Mouse (Mus musculus) layer of hippocampus, postnatal 14 days (tissue): Measurements from ENCODE around the gene Tmem234. TPM values are rescaled to one million over a fixed set of nuclear protein-coding genes. Genes with fewer than 3 reads are reported as not detected.
"Not testable (repeated sequence)": the region's sequence is repeated elsewhere in the genome, so short reads cannot be mapped to it uniquely, and the experiment has no call there.

Experiments used
- DNase-seq, 2 experiments: peaks; one replicate each; pipeline ENCODE4 v3.0.0; 2021 to 2022; ENCODE audit warnings: low spot score in 2 of 2, mixed read lengths in 1 of 2
- long read RNA-seq, 2 experiments: library from polyadenylated mRNA; stranded (forward); transcript quantifications; one replicate each; pipeline ENCODE4 v2.0.0; 2021
- total RNA-seq, 2 experiments: library from RNA; stranded (reverse); gene quantifications; 2 replicates each; pipeline ENCODE4 v1.2.3; 2021

The Tmem234 gene
- 10 to 100 TPM; 86.1 to 90.9 TPM for total RNA-seq
- long read RNA-seq, experiment 1, transcript Tmem234-201 (5 exons, 1,437 nt): major isoform, 30 of 112 reads
- long read RNA-seq, experiment 1, transcript Tmem234-218 (4 exons, 1,124 nt): minor isoform, 18 of 112 reads
- long read RNA-seq, experiment 1, transcript Tmem234-210 (5 exons, 1,519 nt): minor isoform, 21 of 112 reads
- long read RNA-seq, experiment 1, partial matches to known transcripts: 15 of 112 reads
- long read RNA-seq, experiment 1, other reads (novel, unspliced or antisense): 19 of 112 reads
- long read RNA-seq, experiment 2, transcript Tmem234-212 (6 exons, 680 nt): minor isoform, 9 of 181 reads
- long read RNA-seq, experiment 2, transcript Tmem234-210 (5 exons, 1,519 nt): minor isoform, 32 of 181 reads
- long read RNA-seq, experiment 2, transcript Tmem234-218 (4 exons, 1,124 nt): minor isoform, 30 of 181 reads
- long read RNA-seq, experiment 2, transcript Tmem234-201 (5 exons, 1,437 nt): major isoform, 49 of 181 reads
- long read RNA-seq, experiment 2, partial matches to known transcripts: 27 of 181 reads
- long read RNA-seq, experiment 2, other reads (novel, unspliced or antisense): 25 of 181 reads

- peak; percentile 79 to 87 for DNase-seq
These were observed at the start of gene Tmem234, which contains the start of gene Eif3i for GRCm38 (mm10) chr4:129600233-129601158. Tmem234 (plus strand) TSS chr4:129600668. Eif3i (minus strand) TSS chr4:129600648.

GRCm38 (mm10) chr4:129554512-129554911 lies 46.0 kb upstream of the Tmem234 start:
- not testable (repeated sequence) for DNase-seq

GRCm38 (mm10) chr4:129555421-129555861 lies 45.0 kb upstream of the Tmem234 start:
- DNase-seq: peak in 1 of 2 experiments; percentile 52

DNA sequence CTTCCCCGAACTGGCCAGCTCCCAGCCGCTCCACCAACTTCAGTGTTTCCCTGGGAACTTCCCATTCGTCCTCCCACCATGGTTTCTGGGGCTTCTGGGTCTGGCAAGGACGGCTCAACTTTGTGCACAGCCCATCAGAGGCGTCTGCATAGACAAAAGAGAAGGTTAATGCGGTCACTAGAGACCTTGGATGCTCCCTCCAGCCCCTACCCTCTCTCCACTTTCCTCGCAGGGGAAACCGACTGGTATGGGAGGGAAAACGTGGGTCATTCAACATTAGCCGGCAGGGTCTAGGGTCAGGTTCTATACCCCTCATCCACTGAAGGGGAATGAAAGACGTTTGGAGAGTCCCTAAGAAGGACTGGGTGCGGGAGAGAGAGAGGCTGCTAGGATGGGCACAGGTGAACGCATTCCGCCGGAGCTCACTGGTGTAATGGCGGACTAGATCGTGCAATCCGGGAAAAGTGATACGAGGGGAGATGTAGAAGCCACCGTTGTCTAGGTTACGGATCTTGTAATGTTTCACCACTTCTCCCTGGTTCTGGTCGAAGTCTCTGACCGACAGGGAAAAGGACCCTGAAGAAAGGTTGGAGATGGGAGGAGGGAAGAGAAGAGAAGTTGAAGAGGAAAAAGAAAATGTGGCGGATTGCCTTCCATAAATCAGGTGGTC lies 44.5 kb upstream of the Tmem234 start:
- DNase-seq: no peak

GRCm38 (mm10) chr4:129556532-129557223 lies 43.8 kb upstream of the Tmem234 start:
- peak; percentile 76 to 80 for DNase-seq

DNA sequence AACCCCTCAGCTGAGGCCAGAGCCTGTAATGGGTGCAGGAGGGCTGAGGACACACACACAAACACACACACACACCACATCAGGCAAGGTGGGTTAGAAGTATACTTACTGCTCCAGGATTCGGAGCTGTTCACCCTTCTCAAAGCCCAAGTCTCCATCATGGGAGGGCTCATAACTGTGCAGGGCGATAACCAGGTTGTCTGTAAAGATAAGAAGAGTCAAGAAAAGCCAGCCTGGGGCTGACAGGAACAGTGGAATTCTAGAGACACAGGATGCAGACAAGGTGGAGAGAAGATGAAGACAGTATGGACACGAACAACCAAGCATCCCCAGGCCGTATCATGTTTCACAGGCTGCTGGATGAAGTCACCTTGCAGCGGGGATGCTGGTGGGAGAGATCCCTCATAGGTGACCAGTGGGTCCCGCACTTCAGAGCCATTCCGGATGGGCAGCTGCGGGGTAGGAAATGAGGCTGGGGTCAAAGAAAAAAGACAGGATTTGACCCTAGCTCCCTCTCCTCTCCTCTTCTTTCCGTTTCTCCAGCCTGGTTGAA lies 43.1 kb upstream of the Tmem234 start:
- DNase-seq: no peak

DNA sequence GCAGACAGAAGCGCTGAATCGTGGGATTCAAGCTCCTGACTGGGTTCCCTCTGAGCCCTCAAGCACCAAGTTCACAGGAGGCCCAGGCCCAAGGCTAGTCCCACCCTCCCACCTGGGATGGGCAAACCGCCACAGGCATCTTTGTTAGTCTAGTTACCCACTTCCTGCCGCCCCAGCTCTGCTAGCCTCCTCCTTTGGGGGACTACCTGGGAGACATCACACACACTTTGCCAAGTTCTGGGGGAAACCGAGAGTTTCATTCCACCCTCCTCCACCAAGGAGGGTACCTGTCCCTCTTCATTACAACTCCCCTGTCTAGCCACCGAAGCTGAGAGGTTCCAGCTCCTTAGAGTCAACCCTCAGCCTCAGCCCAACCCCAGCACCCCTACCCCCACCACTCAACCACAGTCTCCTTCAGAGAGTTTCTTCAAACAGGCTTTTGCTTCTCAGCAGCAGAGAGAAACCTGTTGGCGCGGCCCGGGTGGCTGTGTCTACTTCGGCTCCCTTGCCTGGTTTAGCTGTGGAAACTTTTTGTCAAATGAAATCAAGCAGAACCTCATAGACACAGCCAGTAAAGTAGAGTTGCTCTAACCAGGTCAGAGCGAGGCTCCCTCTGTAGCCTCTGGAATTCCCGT lies 42.0 kb upstream of the Tmem234 start:
- DNase-seq: no peak

DNA sequence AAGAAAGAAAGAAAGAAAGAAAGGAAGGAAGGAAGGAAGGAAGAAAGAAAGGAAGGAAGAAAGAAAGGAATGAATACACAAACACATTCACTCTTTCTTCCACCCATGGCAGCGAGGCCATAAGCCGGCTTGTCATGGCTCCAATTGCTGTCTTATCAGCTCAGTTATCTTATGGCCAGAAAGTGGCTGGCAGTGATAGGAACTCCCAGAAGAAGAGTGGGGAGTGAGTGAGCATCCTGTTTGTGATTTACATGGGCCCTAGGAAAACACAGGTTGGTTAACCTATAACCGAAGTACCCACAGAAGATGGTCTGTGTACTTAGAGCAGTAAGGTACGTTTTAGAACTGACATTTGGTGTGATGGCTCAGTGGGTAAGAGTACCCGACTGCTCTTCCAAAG lies 39.3 kb upstream of the Tmem234 start:
- no peak for DNase-seq

GRCm38 (mm10) chr4:129563718-129564117 lies 36.8 kb upstream of the Tmem234 start:
- no peak for DNase-seq

- DNase-seq: no peak
These were observed 35.3 kb upstream of the Tmem234 start for GRCm38 (mm10) chr4:129565139-129565538.

DNA sequence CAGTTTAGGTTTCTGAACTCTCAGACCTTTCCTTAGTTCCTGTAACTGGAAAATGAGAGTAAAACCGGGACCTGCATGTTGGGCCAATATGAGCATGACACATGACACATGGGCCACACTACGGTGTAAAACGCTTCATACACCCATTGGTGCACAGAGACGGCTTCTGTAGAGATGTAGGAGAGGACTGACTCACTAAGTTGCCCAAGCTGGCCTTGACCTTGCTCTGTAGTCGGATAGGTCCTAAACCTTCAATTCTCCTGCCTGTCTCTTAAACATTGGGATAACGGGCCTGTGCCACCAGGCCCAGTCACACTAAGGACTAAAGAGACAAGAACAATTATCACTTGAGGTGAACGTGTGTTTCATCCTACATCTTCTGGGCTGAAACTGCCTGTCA lies 32.1 kb upstream of the Tmem234 start:
- DNase-seq: no peak

DNA sequence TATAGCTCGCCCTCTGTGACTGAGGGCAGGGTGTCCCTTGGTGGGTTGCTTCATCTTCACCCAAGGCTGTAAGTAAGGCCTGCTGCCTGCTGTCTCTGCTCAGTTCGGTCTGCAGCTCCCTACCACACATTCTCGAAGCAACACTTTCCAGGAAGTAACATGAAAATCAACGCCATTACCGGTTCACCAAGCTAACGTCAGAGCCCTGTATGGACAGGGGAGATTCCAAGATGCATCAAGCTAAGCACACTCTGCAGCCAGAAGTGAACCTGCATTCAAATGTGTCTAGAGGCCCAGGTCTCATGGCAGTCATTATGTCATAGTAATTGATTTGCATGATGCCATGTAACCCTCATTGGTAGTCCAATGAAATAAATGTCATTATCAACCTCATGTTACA lies 30.4 kb upstream of the Tmem234 start:
- no peak for DNase-seq

GRCm38 (mm10) chr4:129571551-129572084 lies 28.9 kb upstream of the Tmem234 start:
- DNase-seq: no peak

DNA sequence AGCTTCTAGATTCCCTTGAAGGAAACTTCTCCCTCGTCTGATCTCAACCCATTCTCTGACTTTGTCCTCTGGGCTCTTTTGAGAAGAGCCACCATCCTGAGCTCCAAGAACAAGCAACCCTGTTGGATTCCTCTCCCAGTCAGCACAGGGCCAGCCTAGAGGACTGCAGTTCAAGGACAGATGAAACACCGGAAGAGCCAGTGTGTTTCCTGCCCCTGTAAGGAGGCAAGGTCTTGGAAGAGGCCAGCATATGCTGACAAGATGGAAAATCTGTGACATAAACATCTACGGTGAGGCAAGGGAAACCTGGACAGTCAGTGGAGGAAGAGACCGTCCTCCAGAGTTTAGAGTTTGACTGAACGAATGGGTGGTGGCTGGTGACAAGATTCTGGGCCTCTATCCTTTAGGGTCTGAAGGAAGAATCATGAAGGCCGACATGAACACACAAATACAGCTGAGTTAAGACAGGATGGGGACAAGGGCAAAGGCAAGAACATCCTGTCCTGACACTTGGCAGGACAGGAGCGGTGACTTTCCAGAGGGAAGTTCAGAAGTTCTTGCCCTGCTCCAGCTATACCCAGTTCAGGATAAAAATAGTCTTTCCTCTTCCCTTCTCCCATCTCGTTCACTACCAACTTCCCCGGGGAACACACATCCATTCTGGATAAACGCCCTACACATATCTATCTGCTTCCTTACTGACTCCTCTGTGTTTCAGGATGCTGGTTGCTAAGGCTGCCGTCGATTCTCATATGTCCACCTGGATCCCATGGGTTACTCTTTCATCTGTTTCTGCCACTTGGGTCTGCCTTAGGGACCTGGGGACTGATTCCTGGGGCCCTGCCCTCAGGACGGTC lies 28.0 kb upstream of the Tmem234 start:
- DNase-seq: no peak

GRCm38 (mm10) chr4:129573093-129573370 lies 27.4 kb upstream of the Tmem234 start:
- no peak for DNase-seq

- no peak for DNase-seq
These were observed 27.0 kb upstream of the Tmem234 start, which contains the start of gene Lck for GRCm38 (mm10) chr4:129573430-129573829. Lck (minus strand) TSS chr4:129573641.

DNA sequence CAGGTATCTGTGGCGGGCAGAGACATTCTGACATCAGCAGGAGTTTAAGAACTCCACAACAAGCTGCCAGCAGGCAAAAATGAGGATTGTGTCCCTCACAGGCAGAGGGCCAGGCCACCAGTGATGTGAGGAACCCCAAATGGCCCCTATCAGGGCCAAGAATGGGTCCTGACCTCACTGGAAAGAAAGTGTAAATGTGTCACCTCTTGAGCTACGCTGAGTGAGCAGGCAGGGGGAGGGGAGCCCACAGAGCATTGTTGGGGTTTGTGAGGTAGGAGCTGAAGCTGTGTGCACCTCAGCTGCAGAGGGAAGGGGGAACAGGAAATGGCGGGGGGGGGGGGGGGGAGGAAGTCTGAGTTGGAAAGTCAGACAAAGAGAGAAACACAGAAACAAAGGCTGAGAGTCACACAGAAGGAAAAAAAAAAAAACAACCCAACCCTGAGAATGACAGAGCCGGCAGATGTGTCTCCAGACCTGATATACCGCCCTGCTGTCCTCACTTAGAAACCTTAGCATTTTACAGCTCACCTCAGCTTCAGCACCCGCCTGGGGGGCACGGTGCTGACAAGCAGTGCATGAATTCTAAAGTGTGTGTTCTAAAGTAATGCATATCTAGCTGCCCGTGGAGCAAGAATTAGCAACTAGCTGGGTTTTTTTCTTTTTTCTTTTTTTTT lies 25.2 kb upstream of the Tmem234 start:
- DNase-seq: no peak
